Mouse (Mus musculus) cerebellum, adult 2 months (tissue): ENCODE measurements at regions not wholly inside any gene's neighbourhood (a gene's known extent, or its start where the extent isn't known, plus 50 kb on each side); places are given as distances from the start of the nearest gene placed in this dataset.

Experiments
- CTCF ChIP-seq: fragments of 200-500 bp; IDR thresholded peaks from 2 replicates; pipeline ENCODE4 v1.5.1; 2011; ENCODE audit warnings: low read depth, mild to moderate bottlenecking, control low read depth, low read length, moderate library complexity, borderline replicate concordance; ENCODE audit not compliant: insufficient read depth
- POLR2A ChIP-seq: fragments of 200-500 bp; IDR thresholded peaks from 2 replicates; pipeline ENCODE4 v1.6.1; 2011; ENCODE audit warnings: low read length, control low read depth, borderline replicate concordance; ENCODE audit not compliant: insufficient read depth

- no peak for TF ChIP-seq POLR2A
- TF ChIP-seq CTCF: no peak
These were observed 381.3 kb upstream of the Runx1 start for GRCm38 (mm10) chr16:93207217-93207616.
